Mouse (Mus musculus): ENCODE measurements at regions not wholly inside any gene's neighbourhood (a gene's known extent, or its start where the extent isn't known, plus 50 kb on each side); places are given as distances from the start of the nearest gene placed in this dataset.

GRCm38 (mm10) chr3:9347446-9347860 is 262.4 kb downstream of the Zfp704 start:
- 5% methylated on average over 15 of the region's 15 CpGs for WGBS
- Histone ChIP-seq H3K4me3 (ENCODE audit: low read length) (peak overlapping the region; percentile 67), H3K9me3 (replicated peaks; ENCODE audit: control insufficient read depth, low read length) (no peaks in the 10 kb centered on the region), H3K9ac (ENCODE audit: low read length) (peak overlapping the region; percentile 78), H3K27me3 (ENCODE audit: control insufficient read depth, insufficient read depth, low read length) (0 out of 2 replicates have a peak, but pooled peaks cover 2% of the 10 kb centered on the region), H3K27ac (ENCODE audit: low read length) (peak overlapping the region; percentile 37; the same call in 1 of the 2 replicates), H3K4me2 (ENCODE audit: low read depth, low read length) (peak overlapping the region; percentile 93), H3K36me3 (ENCODE audit: control insufficient read depth, insufficient read depth) (no peaks in the 10 kb centered on the region), H3K4me1 (ENCODE audit: control insufficient read depth, insufficient read depth, low read length) (peaks cover 8% of the 10 kb centered on the region; the same call in 1 of the 2 replicates)
- peak; percentile 80 for ATAC-seq (replicated peaks; ENCODE audit: extremely low read depth, insufficient read depth, low FRiP score)

- 0 out of 2 replicates have a peak, but pooled peaks cover 2% of the 10 kb centered on the region for H3K27me3 ChIP-seq (ENCODE audit: control insufficient read depth, insufficient read depth, low read length)
- WGBS, result 2% methylated on average over 24 of the region's 27 CpGs
- peak overlapping the region; percentile 93 for H3K4me2 ChIP-seq (ENCODE audit: low read depth, low read length)
- H3K4me3 ChIP-seq (ENCODE audit: low read length), result peak overlapping the region; percentile 67
- H3K36me3 ChIP-seq (ENCODE audit: control insufficient read depth, insufficient read depth), result no peaks in the 10 kb centered on the region
- peak overlapping the region; percentile 78 for H3K9ac ChIP-seq (ENCODE audit: low read length)
- peak; percentile 79 for ATAC-seq (replicated peaks; ENCODE audit: extremely low read depth, insufficient read depth, low FRiP score)
- H3K9me3 ChIP-seq (replicated peaks; ENCODE audit: control insufficient read depth, low read length), result no peaks in the 10 kb centered on the region
- H3K4me1 ChIP-seq (ENCODE audit: control insufficient read depth, insufficient read depth, low read length), result peaks cover 8% of the 10 kb centered on the region; the same call in 1 of the 2 replicates
- peak overlapping the region; percentile 37 for H3K27ac ChIP-seq (ENCODE audit: low read length)
Observed at GRCm38 (mm10) chr3:9346857-9347445, 262.9 kb downstream of the Zfp704 start.

GRCm38 (mm10) chr3:9346356-9346755 is 263.5 kb downstream of the Zfp704 start:
- no peak overlapping the region for H3K27ac ChIP-seq (ENCODE audit: low read length)
- 0 out of 2 replicates have a peak, but pooled peaks cover 2% of the 10 kb centered on the region for H3K27me3 ChIP-seq (ENCODE audit: control insufficient read depth, insufficient read depth, low read length)
- H3K36me3 ChIP-seq (ENCODE audit: control insufficient read depth, insufficient read depth), result no peaks in the 10 kb centered on the region
- peak overlapping the region; percentile 78 for H3K9ac ChIP-seq (ENCODE audit: low read length)
- peak overlapping the region; percentile 93 for H3K4me2 ChIP-seq (ENCODE audit: low read depth, low read length)
- peaks cover 8% of the 10 kb centered on the region for H3K4me1 ChIP-seq (ENCODE audit: control insufficient read depth, insufficient read depth, low read length)
- WGBS, result 13% methylated on average over 13 of the region's 13 CpGs
- H3K9me3 ChIP-seq (replicated peaks; ENCODE audit: control insufficient read depth, low read length), result no peaks in the 10 kb centered on the region
- no peak for ATAC-seq (replicated peaks; ENCODE audit: extremely low read depth, insufficient read depth, low FRiP score)
- peak overlapping the region; percentile 67 for H3K4me3 ChIP-seq (ENCODE audit: low read length)

GRCm38 (mm10) chr3:9345885-9346284 is 264.0 kb downstream of the Zfp704 start:
- Histone ChIP-seq H3K36me3 (ENCODE audit: control insufficient read depth, insufficient read depth) (no peaks in the 10 kb centered on the region), H3K9me3 (replicated peaks; ENCODE audit: control insufficient read depth, low read length) (no peaks in the 10 kb centered on the region), H3K27ac (ENCODE audit: low read length) (no peak overlapping the region), H3K4me1 (ENCODE audit: control insufficient read depth, insufficient read depth, low read length) (peaks cover 10% of the 10 kb centered on the region), H3K9ac (ENCODE audit: low read length) (peak overlapping the region; percentile 35; the same call in 1 of the 2 replicates), H3K4me3 (ENCODE audit: low read length) (peak overlapping the region; percentile 67), H3K27me3 (ENCODE audit: control insufficient read depth, insufficient read depth, low read length) (0 out of 2 replicates have a peak, but pooled peaks cover 2% of the 10 kb centered on the region), H3K4me2 (ENCODE audit: low read depth, low read length) (peak overlapping the region; percentile 93)
- no peak for ATAC-seq (replicated peaks; ENCODE audit: extremely low read depth, insufficient read depth, low FRiP score)
- 45% methylated on average over 9 of the region's 9 CpGs for WGBS

- Histone ChIP-seq H3K4me1 (ENCODE audit: control insufficient read depth, insufficient read depth, low read length) (peaks cover 13% of the 10 kb centered on the region), H3K4me2 (ENCODE audit: low read depth, low read length) (no peak overlapping the region), H3K36me3 (ENCODE audit: control insufficient read depth, insufficient read depth) (no peaks in the 10 kb centered on the region), H3K9me3 (replicated peaks; ENCODE audit: control insufficient read depth, low read length) (no peaks in the 10 kb centered on the region), H3K4me3 (ENCODE audit: low read length) (no peak overlapping the region), H3K27me3 (ENCODE audit: control insufficient read depth, insufficient read depth, low read length) (0 out of 2 replicates have a peak, but pooled peaks cover 2% of the 10 kb centered on the region), H3K27ac (ENCODE audit: low read length) (peak overlapping the region; percentile 28; the same call in 1 of the 2 replicates), H3K9ac (ENCODE audit: low read length) (peak overlapping the region; percentile 42)
- 14% methylated on average over 4 of the region's 4 CpGs for WGBS
- no peak for ATAC-seq (replicated peaks; ENCODE audit: extremely low read depth, insufficient read depth, low FRiP score)
Observed at GRCm38 (mm10) chr3:9343586-9343985, 266.3 kb downstream of the Zfp704 start.

- peaks cover 10% of the 10 kb centered on the region for H3K4me1 ChIP-seq (ENCODE audit: control insufficient read depth, insufficient read depth, low read length)
- H3K9me3 ChIP-seq (replicated peaks; ENCODE audit: control insufficient read depth, low read length), result no peaks in the 10 kb centered on the region
- ATAC-seq (replicated peaks; ENCODE audit: extremely low read depth, insufficient read depth, low FRiP score), result no peak
- no peak overlapping the region for H3K27ac ChIP-seq (ENCODE audit: low read length)
- no peak overlapping the region for H3K4me2 ChIP-seq (ENCODE audit: low read depth, low read length)
- no peaks in the 10 kb centered on the region for H3K36me3 ChIP-seq (ENCODE audit: control insufficient read depth, insufficient read depth)
- H3K9ac ChIP-seq (ENCODE audit: low read length), result no peak overlapping the region
- 0 out of 2 replicates have a peak, but pooled peaks cover 2% of the 10 kb centered on the region for H3K27me3 ChIP-seq (ENCODE audit: control insufficient read depth, insufficient read depth, low read length)
- 81% methylated on average over 3 of the region's 3 CpGs for WGBS
- H3K4me3 ChIP-seq (ENCODE audit: low read length), result no peak overlapping the region
Observed at GRCm38 (mm10) chr3:9342167-9342566, 267.7 kb downstream of the Zfp704 start.

- H3K4me1 ChIP-seq (ENCODE audit: control insufficient read depth, insufficient read depth, low read length), result peaks cover 10% of the 10 kb centered on the region
- no peak overlapping the region for H3K27ac ChIP-seq (ENCODE audit: low read length)
- H3K27me3 ChIP-seq (ENCODE audit: control insufficient read depth, insufficient read depth, low read length), result 0 out of 2 replicates have a peak, but pooled peaks cover 2% of the 10 kb centered on the region
- no peak for ATAC-seq (replicated peaks; ENCODE audit: extremely low read depth, insufficient read depth, low FRiP score)
- 69% methylated on average over 5 of the region's 5 CpGs for WGBS
- no peak overlapping the region for H3K4me2 ChIP-seq (ENCODE audit: low read depth, low read length)
- no peaks in the 10 kb centered on the region for H3K9me3 ChIP-seq (replicated peaks; ENCODE audit: control insufficient read depth, low read length)
- H3K36me3 ChIP-seq (ENCODE audit: control insufficient read depth, insufficient read depth), result no peaks in the 10 kb centered on the region
- H3K9ac ChIP-seq (ENCODE audit: low read length), result no peak overlapping the region
- H3K4me3 ChIP-seq (ENCODE audit: low read length), result no peak overlapping the region
Observed at GRCm38 (mm10) chr3:9341657-9342056, 268.2 kb downstream of the Zfp704 start.

- H3K4me3 ChIP-seq (ENCODE audit: low read length), result peak overlapping the region; percentile 49; the same call in 1 of the 2 replicates
- no peak overlapping the region; the same call in 1 of the 2 replicates for H3K9ac ChIP-seq (ENCODE audit: low read length)
- H3K9me3 ChIP-seq (replicated peaks; ENCODE audit: control insufficient read depth, low read length), result no peaks in the 10 kb centered on the region
- H3K27ac ChIP-seq (ENCODE audit: low read length), result no peak overlapping the region
- H3K27me3 ChIP-seq (ENCODE audit: control insufficient read depth, insufficient read depth, low read length), result 0 out of 2 replicates have a peak, but pooled peaks cover 2% of the 10 kb centered on the region
- WGBS, result 45% methylated on average over 4 of the region's 4 CpGs
- no peak overlapping the region; the same call in 1 of the 2 replicates for H3K4me2 ChIP-seq (ENCODE audit: low read depth, low read length)
- H3K36me3 ChIP-seq (ENCODE audit: control insufficient read depth, insufficient read depth), result no peaks in the 10 kb centered on the region
- no peak for ATAC-seq (replicated peaks; ENCODE audit: extremely low read depth, insufficient read depth, low FRiP score)
- H3K4me1 ChIP-seq (ENCODE audit: control insufficient read depth, insufficient read depth, low read length), result peaks cover 8% of the 10 kb centered on the region
Observed at GRCm38 (mm10) chr3:9341244-9341643, 268.6 kb downstream of the Zfp704 start.

GRCm38 (mm10) chr3:9340788-9341187 is 269.1 kb downstream of the Zfp704 start:
- H3K36me3 ChIP-seq (ENCODE audit: control insufficient read depth, insufficient read depth), result no peaks in the 10 kb centered on the region

More at GRCm38 (mm10) chr3:9340788-9341187, 269.1 kb downstream of the Zfp704 start:
- Histone ChIP-seq H3K9me3 (replicated peaks; ENCODE audit: control insufficient read depth, low read length) (no peaks in the 10 kb centered on the region), H3K4me1 (ENCODE audit: control insufficient read depth, insufficient read depth, low read length) (peaks cover 8% of the 10 kb centered on the region), H3K9ac (ENCODE audit: low read length) (peak overlapping the region; percentile 64), H3K4me2 (ENCODE audit: low read depth, low read length) (peak overlapping the region; percentile 75), H3K27me3 (ENCODE audit: control insufficient read depth, insufficient read depth, low read length) (0 out of 2 replicates have a peak, but pooled peaks cover 2% of the 10 kb centered on the region), H3K4me3 (ENCODE audit: low read length) (peak overlapping the region; percentile 49), H3K27ac (ENCODE audit: low read length) (no peak overlapping the region)
- 5% methylated on average over 15 of the region's 15 CpGs for WGBS
- peak; percentile 58; the same call in 1 of the 2 replicates for ATAC-seq (replicated peaks; ENCODE audit: extremely low read depth, insufficient read depth, low FRiP score)

Measured in heart, embryonic 16.5 days (tissue).